Mouse (Mus musculus) liver, embryonic 14.5 days (tissue): ENCODE data around the gene Pla2g16. TPM values are rescaled to one million over a fixed set of nuclear protein-coding genes. Genes with fewer than 3 reads are reported as not detected.

Experiments
- ATAC-seq: fragments of 200-750 bp; cut with Nextera tagmentation; 2 replicates; pipeline ENCODE4 v1.8.0; 2017; ENCODE audit warnings: moderate number of reproducible peaks, mild to moderate bottlenecking, moderate library complexity; ENCODE audit not compliant: insufficient read depth
- DNase-seq, 3 experiments: peaks; one replicate each; pipeline ENCODE4 v3.0.0-alpha.2; 2012 to 2013; ENCODE audit warnings: low read depth in 3 of 3, low spot score in 3 of 3
- H3K27ac ChIP-seq: fragments of 300-500 bp; sonication (generic); 2 replicates; pipeline ENCODE4 v1.5.1; 2014; ENCODE audit warnings: moderate library complexity, mild to moderate bottlenecking, control low read depth, inconsistent platforms
- H3K27me3 ChIP-seq: fragments of 300-500 bp; sonication (generic); 2 replicates; pipeline ENCODE4 v1.6.1; 2014; ENCODE audit warnings: mild to moderate bottlenecking, low read length, moderate library complexity; ENCODE audit not compliant: control insufficient read depth, insufficient read depth
- H3K36me3 ChIP-seq: fragments of 300-500 bp; sonication (generic); replicated peaks from 2 replicates; pipeline ENCODE4 v1.6.1; 2014; ENCODE audit warnings: low read depth; ENCODE audit not compliant: control insufficient read depth, insufficient read depth
- H3K4me1 ChIP-seq, 2 experiments: fragments of 200-500 bp in 1 of 2; fragments of 300-500 bp in 1 of 2; sonication (generic) in 1 of 2; replicated peaks; 2 replicates each; pipeline ENCODE4 v1.6.1; 2012 to 2014; ENCODE audit warnings: antibody characterized with exemption in 1 of 2, inconsistent platforms in 1 of 2, low read length in 1 of 2; ENCODE audit not compliant: control insufficient read depth in 2 of 2, insufficient read depth in 2 of 2
- H3K4me2 ChIP-seq: fragments of 300-500 bp; sonication (generic); 2 replicates; pipeline ENCODE4 v1.6.1; 2014; ENCODE audit warnings: low read depth, mild to moderate bottlenecking, control low read depth, moderate library complexity
- H3K4me3 ChIP-seq, 2 experiments: fragments of 200-500 bp in 1 of 2; fragments of 300-500 bp in 1 of 2; sonication (generic) in 1 of 2; 2 replicates each; pipeline ENCODE4 v1.5.1; 2012 to 2014; ENCODE audit warnings: low read depth in 2 of 2, low read length in 2 of 2, mild to moderate bottlenecking in 2 of 2, control low read depth in 1 of 2, inconsistent platforms in 1 of 2, moderate library complexity in 1 of 2; ENCODE audit not compliant: insufficient read depth in 1 of 2
- H3K9ac ChIP-seq: fragments of 300-500 bp; sonication (generic); replicated peaks from 2 replicates; pipeline ENCODE4 v1.6.1; 2014; ENCODE audit warnings: mild to moderate bottlenecking, control low read depth, moderate library complexity
- H3K9me3 ChIP-seq: fragments of 300-500 bp; sonication (generic); 2 replicates; pipeline ENCODE4 v1.6.1; 2016; ENCODE audit warnings: low read length, mixed read lengths; ENCODE audit not compliant: control insufficient read depth
- CTCF ChIP-seq: IDR thresholded peaks from 2 replicates; pipeline ENCODE4 v1.5.1; 2016; ENCODE audit warnings: antibody characterized with exemption, low read depth, control low read depth
- EP300 ChIP-seq: IDR thresholded peaks from 2 replicates; pipeline ENCODE4 v1.6.1; 2016; ENCODE audit warnings: antibody characterized with exemption, low read depth
- WGBS: fragments of 180-500 bp; shearing (Covaris S2); extraction: QIAGEN DNeasy Blood & Tissue Kit; methylation state at CpG from one replicate; pipeline ENCODE4 v1.1.7; 2014; ENCODE audit not compliant: insufficient replicate concordance; 5-methylcytosine and 5-hydroxymethylcytosine counted together
- polyA plus RNA-seq, 2 experiments: library from polyadenylated mRNA; depleted of rRNA in 1 of 2; stranded (reverse) in 1 of 2; unstranded in 1 of 2; fragments of >200 nt; fragmentation: Nextera tagmentation in 1 of 2; extraction: Ambion mirVana in 1 of 2; gene quantifications; 2 replicates each; pipeline versions ENCODE4 v1.2.1 to v1.2.3; 2012 to 2014

The Pla2g16 gene
- polyA plus RNA-seq, 2 experiments, result 22.5 to 30.5 TPM

DNA sequence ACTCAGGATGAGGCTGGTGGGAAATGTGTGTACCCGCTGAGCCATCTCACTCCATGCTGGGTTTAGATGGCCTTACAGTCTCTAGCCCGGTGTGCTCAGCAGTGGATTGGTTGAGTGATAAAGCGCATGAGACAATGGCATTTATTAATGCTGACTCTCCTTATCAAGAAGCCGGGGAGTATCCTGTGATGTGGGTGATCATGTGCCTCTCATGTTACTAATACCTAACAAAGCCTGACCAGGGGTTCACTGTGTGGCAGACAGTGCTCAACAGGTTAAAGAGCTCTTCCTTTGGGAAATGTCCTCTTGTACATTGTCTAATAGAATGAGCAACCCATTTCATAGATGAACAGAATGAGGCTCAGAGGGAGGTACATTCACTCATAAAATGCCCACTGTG lies 2.4 kb upstream of the Pla2g16 start:
- Histone ChIP-seq H3K9me3 (no peaks in the 10 kb centered on the region), H3K4me1 (peaks cover 33 to 42% of the 10 kb centered on the region in 2 experiments), H3K27me3 (no peaks in the 10 kb centered on the region), H3K27ac (no peak overlapping the region; the same call in 1 of the 2 replicates), H3K4me2 (no peak overlapping the region), H3K4me3 (no peak overlapping the region), H3K36me3 (no peaks in the 10 kb centered on the region), H3K9ac (no peak overlapping the region)
- no peak for DNase-seq
- 42% methylated on average over 4 of the region's 4 CpGs for WGBS
- TF ChIP-seq CTCF (no peak), EP300 (no peak)
- ATAC-seq, result no peak

DNA sequence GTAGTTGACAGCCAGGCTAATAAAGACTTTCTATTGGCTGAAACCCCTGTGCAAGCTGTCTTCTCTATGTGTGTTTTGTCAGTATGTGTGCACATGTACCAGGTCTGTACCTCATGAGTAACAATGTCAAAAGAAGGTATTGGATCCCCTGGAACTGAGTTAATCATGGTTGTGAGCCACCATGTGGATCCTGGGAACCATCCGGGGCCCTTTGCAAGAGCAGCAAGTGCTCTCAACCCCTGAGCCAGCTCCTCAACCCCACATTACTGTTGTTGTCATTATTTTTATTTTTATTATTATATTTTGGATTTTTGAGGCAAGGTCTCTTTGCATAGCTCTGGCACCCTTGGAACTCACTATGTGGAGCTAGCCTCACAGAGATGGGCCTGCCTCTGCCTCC lies 618 bp upstream of the Pla2g16 start:
- Histone ChIP-seq H3K4me1 (peaks cover 30 to 37% of the 10 kb centered on the region in 2 experiments), H3K9me3 (no peaks in the 10 kb centered on the region), H3K27ac (no peak overlapping the region), H3K4me2 (no peak overlapping the region; the same call in 1 of the 2 replicates), H3K4me3 (no peak overlapping the region), H3K9ac (no peak overlapping the region), H3K27me3 (no peaks in the 10 kb centered on the region), H3K36me3 (no peaks in the 10 kb centered on the region)
- no peak for TF ChIP-seq EP300
- TF ChIP-seq CTCF, result no peak
- DNase-seq (no peak), ATAC-seq (no peak)
- 79% methylated on average over 1 of the region's 1 CpGs for WGBS

DNA sequence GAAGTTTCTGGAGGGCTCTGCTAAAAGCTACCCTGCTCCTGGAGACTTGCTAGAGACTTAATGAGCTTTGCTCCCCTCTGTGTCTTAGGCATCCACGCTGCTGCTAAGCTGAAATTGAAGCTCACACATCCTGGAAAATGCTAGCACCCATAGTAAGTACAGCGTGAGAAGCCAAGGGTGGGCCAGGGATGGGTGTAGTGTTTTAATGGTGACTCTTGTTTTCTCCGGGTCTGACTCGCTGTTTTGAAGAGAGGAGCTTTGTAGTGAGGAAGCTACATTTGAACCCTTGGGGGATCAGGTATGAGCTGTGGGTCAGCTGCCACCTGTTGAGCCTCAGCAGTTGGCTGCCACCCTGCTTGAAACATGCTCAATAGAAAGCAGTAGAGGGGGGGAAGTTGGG lies 585 bp downstream of the Pla2g16 start:
- ATAC-seq (peak; percentile 49), DNase-seq (no peak)
- H3K27me3 ChIP-seq, result no peaks in the 10 kb centered on the region
- peak overlapping the region; percentile 82 for H3K9ac ChIP-seq
- no peak for TF ChIP-seq CTCF
- TF ChIP-seq EP300, result no peak
- H3K27ac ChIP-seq, result peak overlapping the region; percentile 46
- no peaks in the 10 kb centered on the region for H3K36me3 ChIP-seq
- peak overlapping the region; percentile 77 for H3K4me2 ChIP-seq
- 5% methylated on average over 4 of the region's 4 CpGs for WGBS
- peaks cover 20 to 26% of the 10 kb centered on the region in 2 experiments for H3K4me1 ChIP-seq
- peak overlapping the region; percentile 70 to 93 for H3K4me3 ChIP-seq
- no peaks in the 10 kb centered on the region for H3K9me3 ChIP-seq

DNA sequence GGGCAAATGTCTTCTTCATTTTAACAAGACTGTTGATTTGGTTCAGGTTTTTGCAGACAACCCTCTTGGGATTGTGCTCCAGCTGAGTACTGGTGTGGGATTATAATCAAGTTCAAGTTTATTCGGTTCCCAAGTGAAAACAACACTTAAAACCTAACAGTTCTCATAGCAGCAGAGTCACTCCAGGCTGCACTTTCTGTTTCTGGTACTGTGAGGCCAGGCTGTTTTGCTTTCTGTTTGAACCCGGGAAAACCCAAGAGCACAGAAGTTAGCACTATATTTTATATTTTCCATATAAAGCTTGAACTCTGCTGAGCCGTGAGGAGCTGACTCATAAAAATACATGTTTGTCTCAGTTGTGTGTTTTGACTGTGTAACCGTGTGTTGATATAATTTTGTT lies 1.4 kb downstream of the Pla2g16 start:
- no peaks in the 10 kb centered on the region for H3K27me3 ChIP-seq
- H3K9me3 ChIP-seq, result no peaks in the 10 kb centered on the region
- peak overlapping the region; percentile 77 for H3K4me2 ChIP-seq
- no peak overlapping the region for H3K27ac ChIP-seq
- ATAC-seq (no peak), DNase-seq (no peak)
- peak overlapping the region; percentile 70 to 93 for H3K4me3 ChIP-seq
- TF ChIP-seq CTCF, result no peak
- TF ChIP-seq EP300, result no peak
- peaks cover 11 to 17% of the 10 kb centered on the region in 2 experiments for H3K4me1 ChIP-seq
- 66% methylated on average over 4 of the region's 4 CpGs for WGBS
- peak overlapping the region; percentile 82 for H3K9ac ChIP-seq
- H3K36me3 ChIP-seq, result no peaks in the 10 kb centered on the region

DNA sequence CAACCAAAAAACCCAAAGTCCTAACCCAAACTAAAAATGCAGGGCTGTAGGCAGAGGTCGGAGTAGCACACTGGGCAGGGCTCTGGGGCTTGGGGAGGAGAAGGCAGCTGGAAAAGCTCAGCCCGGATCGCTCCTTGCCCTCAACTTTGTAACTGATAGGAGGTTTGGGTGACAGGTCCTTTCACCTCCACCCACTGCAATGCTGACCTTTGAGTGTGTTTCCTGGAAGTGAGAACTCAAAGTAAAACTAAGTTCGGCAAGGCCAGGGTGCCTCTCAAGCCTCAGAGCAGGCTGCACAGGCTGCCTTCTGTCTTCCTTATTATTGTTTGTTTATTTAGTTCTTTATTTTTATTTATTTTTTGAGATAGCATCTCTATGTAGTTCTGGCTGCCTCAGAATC lies 2.7 kb downstream of the Pla2g16 start:
- 69% methylated on average over 4 of the region's 4 CpGs for WGBS
- H3K9ac ChIP-seq, result no peak overlapping the region
- H3K4me2 ChIP-seq, result no peak overlapping the region
- no peak for DNase-seq
- H3K9me3 ChIP-seq, result no peaks in the 10 kb centered on the region
- no peak overlapping the region for H3K27ac ChIP-seq
- ATAC-seq, result no peak
- no peaks in the 10 kb centered on the region for H3K36me3 ChIP-seq
- peaks cover under 1 to 11% of the 10 kb centered on the region in 2 experiments; a peak in 2 of 4 replicates for H3K4me1 ChIP-seq
- no peak overlapping the region for H3K4me3 ChIP-seq
- H3K27me3 ChIP-seq, result no peaks in the 10 kb centered on the region
- TF ChIP-seq EP300 (no peak), CTCF (no peak)

DNA sequence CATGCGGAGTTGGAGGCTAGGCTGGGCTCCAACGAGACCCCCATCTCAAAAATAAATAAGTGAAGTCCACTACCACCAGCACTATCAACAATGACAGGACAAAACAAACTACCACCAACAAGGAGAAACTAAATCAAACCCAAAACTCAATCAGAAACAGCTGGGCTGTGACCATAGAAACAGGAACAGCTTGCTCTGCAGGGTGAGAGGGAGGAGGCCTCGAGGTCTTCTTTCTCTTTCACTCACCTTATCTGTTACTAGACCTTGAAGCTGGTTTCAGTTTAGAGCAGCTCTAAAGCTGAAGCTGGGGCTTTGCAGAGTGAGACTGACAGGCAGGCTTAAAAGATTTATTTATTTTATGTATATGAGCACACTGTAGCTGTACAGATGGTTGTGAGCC lies 4.2 kb downstream of the Pla2g16 start:
- H3K9ac ChIP-seq, result no peak overlapping the region
- no peak overlapping the region for H3K27ac ChIP-seq
- H3K36me3 ChIP-seq, result no peaks in the 10 kb centered on the region
- H3K4me3 ChIP-seq, result no peak overlapping the region
- H3K27me3 ChIP-seq, result no peaks in the 10 kb centered on the region
- TF ChIP-seq EP300, result no peak
- TF ChIP-seq CTCF, result no peak
- ATAC-seq (no peak), DNase-seq (no peak)
- H3K9me3 ChIP-seq, result no peaks in the 10 kb centered on the region
- WGBS, result 54% methylated on average over 3 of the region's 3 CpGs
- H3K4me1 ChIP-seq, result peaks cover 0 to 10% of the 10 kb centered on the region in 2 experiments; a peak in 2 of 4 replicates
- H3K4me2 ChIP-seq, result no peak overlapping the region
